Mouse (Mus musculus): ENCODE measurements around the gene Trim50. TPM values are rescaled to one million over a fixed set of nuclear protein-coding genes. Genes with fewer than 3 reads are reported as not detected.
A peak's percentile ranks its signal among the peaks of the same experiment; 100 is the strongest.

Gene Trim50
- total RNA-seq, 2 experiments from 2014 or later, result not detected

DNA sequence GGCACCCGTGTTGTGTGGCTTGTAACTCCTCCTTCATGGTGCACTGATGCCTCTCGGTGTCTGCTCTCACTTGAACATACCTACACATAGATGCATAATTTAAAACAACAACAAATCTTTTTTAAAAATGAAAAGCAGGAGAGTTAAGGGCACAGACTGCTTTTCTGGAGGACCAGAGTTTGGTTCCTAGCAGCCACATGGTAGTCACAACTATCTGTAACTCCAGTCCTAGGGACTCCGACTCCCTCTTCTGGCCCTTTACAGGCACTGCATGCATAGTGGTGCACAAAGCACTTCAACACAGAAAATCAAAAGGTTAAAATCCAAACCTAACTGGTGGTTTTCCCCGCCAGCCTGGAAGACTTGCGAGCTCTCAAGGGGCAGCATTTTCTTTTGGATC is 20.5 kb downstream of the Trim50 start:
- TF ChIP-seq CTCF (IDR thresholded peaks at IDR 0.05), result peak; percentile 23; the same call in 1 of the 2 replicates
- intact Hi-C loops (cut with DNase I), result no loop called here
- no peak for DNase-seq
- no peak overlapping the region for H3K4me3 ChIP-seq
- H3K27ac ChIP-seq, result no peak overlapping the region

GRCm38 (mm10) chr5:135375167-135375566 is 22.1 kb downstream of the Trim50 start:
- intact Hi-C loops (cut with DNase I), result no loop called here
- no peak for TF ChIP-seq CTCF (IDR thresholded peaks at IDR 0.05)
- Histone ChIP-seq H3K27ac (no peak overlapping the region), H3K4me3 (no peak overlapping the region)
- peak; percentile 51 for DNase-seq

DNA sequence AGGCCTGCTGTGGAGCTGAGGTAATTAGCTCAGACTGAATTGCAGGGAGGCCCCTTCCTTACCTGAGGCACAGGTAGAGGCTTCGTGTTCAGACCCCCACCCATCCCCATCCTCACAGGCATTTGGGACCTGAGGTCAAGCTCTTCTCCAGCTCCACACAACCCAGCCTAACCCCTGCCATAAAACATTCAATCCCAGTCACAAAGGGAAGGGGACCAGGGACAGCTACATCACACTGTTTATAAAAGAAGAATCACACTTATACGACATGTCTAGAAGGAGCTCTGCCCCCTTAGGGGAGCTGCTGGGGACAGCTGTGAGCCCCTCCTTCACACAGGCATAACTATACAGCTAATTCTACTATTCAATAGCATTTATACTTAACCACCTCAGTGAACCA is 23.2 kb downstream of the Trim50 start:
- no peak for DNase-seq
- no peak overlapping the region for H3K4me3 ChIP-seq
- no peak overlapping the region for H3K27ac ChIP-seq
- intact Hi-C loops (cut with DNase I), result no loop called here
- TF ChIP-seq CTCF (IDR thresholded peaks at IDR 0.05), result no peak

GRCm38 (mm10) chr5:135380681-135381080 is 27.6 kb downstream of the Trim50 start:
- Histone ChIP-seq H3K27ac (no peak overlapping the region), H3K4me3 (no peak overlapping the region)
- DNase-seq, result no peak
- intact Hi-C loops (cut with DNase I), result no loop called here
- no peak for TF ChIP-seq CTCF (IDR thresholded peaks at IDR 0.05)

DNA sequence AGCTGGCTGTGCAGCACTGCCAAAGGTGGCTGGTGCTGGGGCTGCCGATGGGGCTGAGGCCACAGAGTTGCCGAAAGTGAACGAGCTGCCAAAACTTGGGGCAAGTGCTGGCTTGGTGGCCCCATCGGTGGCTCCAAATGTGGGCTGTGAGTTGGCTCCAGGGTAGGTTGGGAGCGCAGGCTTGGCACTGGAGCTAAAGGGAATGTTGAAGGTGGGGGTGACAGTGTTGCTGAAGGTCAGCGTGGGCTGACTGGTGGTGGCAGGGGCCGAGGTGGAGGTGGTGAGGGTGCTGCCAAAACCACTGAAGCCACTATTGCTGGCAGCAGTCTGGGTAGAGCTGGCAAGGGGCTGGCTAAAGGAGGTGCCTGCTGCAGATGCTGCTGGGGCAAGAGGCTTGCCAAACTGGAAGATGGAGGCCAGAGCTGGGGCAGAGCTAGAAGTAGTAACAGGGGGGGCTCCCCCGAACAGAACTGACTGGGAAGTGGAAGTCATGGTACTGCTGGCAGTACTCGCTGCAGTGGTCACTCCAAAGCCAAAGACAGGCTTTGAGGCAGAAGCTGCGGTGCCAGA is 28.3 kb downstream of the Trim50 start:
- Histone ChIP-seq H3K4me3 (no peak overlapping the region), H3K27ac (no peak overlapping the region)
- TF ChIP-seq CTCF (IDR thresholded peaks at IDR 0.05), result no peak
- intact Hi-C loops (cut with DNase I), result no loop called here
- peak; percentile 25 for DNase-seq

GRCm38 (mm10) chr5:135382746-135383145 is 29.7 kb downstream of the Trim50 start:
- no peak for DNase-seq
- Histone ChIP-seq H3K27ac (no peak overlapping the region), H3K4me3 (no peak overlapping the region)
- TF ChIP-seq CTCF (IDR thresholded peaks at IDR 0.05), result no peak
- intact Hi-C loops (cut with DNase I), result no loop called here

GRCm38 (mm10) chr5:135383771-135384170 is 30.7 kb downstream of the Trim50 start:
- intact Hi-C loops (cut with DNase I), result no loop called here
- Histone ChIP-seq H3K27ac (no peak overlapping the region), H3K4me3 (no peak overlapping the region)
- TF ChIP-seq CTCF (IDR thresholded peaks at IDR 0.05), result no peak
- no peak for DNase-seq

DNA sequence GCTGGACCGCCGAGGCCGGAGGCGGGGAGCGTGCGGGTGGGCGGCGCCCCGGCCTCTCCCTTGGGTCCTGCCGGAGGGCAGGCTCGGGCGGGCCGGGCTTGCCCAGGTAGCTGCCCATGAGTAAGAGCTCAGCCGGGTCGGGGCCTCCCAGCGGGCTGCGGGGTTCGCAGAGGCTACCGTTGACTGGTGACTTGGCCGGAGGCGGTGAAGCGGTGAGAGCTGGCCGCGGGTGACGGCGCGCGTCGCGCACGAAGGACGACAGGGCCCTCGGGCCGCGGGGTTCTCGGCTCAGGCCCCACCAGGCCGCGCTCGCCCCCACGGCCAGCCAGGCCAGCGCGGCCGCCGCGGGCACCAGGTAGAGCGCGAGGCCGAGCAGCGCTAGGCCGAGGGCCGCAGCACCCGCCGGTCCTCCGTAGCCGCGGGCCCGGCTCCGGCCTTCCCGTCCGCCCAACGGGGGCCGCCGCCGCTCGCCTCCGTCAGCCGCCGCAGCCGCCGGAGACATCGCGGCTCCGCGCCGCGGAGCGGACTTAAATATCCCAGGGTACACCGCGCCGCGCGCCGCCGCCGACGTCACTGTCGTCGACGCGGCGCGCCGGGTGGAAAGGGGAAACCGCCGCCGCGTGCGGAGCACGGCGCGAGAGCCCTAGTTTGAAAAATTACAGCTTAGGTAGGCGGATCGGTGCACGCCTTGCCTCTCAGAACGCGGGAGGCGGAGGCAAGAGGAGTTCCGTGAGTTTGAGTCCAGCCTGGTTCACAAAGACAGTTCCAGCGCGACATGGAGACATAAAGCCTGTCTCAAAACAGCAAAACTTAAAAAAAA is 41.1 kb downstream of the Trim50 start, which contains the start of gene Pom121:
Gene Pom121 (minus strand): TSS at position 543 of the 820 bp plus-strand sequence.
- TF ChIP-seq CTCF (IDR thresholded peaks at IDR 0.05), result no peak
- intact Hi-C loops (cut with DNase I), result no loop called here
- Histone ChIP-seq H3K27ac (peak within 1 kb of the TSS; percentile 93), H3K4me3 (peak within 1 kb of the TSS; percentile 82)
- peak; percentile 90 for DNase-seq

DNA sequence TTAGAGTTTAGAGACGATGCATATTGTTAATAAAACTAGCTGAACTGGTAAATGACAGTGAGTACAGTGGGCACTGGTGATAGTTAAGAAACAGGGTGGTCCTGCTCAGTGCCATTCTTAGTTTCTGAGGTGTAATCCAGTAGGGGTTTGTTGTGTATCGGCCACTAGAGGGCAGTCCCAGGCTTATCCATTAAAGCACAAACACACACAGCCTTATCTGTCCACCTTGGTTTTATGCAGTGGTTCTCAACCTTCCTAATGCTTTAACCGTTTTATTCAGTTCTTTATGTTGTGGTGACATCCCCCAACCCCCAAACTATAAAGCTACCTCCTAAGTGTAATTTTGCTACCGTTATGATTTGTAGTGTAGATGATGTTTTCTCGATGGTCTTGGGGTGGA is 42.7 kb downstream of the Trim50 start:
- no peak for DNase-seq
- peak; percentile 67 for TF ChIP-seq CTCF (IDR thresholded peaks at IDR 0.05)
- H3K27ac ChIP-seq, result no peak overlapping the region
- intact Hi-C loops (cut with DNase I), result loop anchor here (5.0 kb wide), 1 partner anchor 151 kb away; the partner anchor contains the start of gene Hip1
- no peak overlapping the region for H3K4me3 ChIP-seq

GRCm38 (mm10) chr5:135399382-135399781 is 46.3 kb downstream of the Trim50 start:
- H3K27ac ChIP-seq, result no peak overlapping the region
- H3K4me3 ChIP-seq, result no peak overlapping the region
- intact Hi-C loops (cut with DNase I), result loop anchor here (1.0 to 5.0 kb wide), 2 partner anchors 95 to 148 kb away; partner anchors contain the start of gene Hip1
- DNase-seq, result no peak
- no peak for TF ChIP-seq CTCF (IDR thresholded peaks at IDR 0.05)

- TF ChIP-seq CTCF (IDR thresholded peaks at IDR 0.05), result peak; percentile 97
- Histone ChIP-seq H3K4me3 (no peak overlapping the region), H3K27ac (no peak overlapping the region)
- peak; percentile 85 for DNase-seq
- intact Hi-C loops (cut with DNase I), result no loop called here
Observed at GRCm38 (mm10) chr5:135400244-135400643, 47.1 kb downstream of the Trim50 start.

- no peak for DNase-seq
- Histone ChIP-seq H3K27ac (no peak overlapping the region), H3K4me3 (no peak overlapping the region)
- no peak for TF ChIP-seq CTCF (IDR thresholded peaks at IDR 0.05)
- intact Hi-C loops (cut with DNase I), result no loop called here
Observed at GRCm38 (mm10) chr5:135404623-135405022, 51.5 kb downstream of the Trim50 start.

GRCm38 (mm10) chr5:135405437-135405836 is 52.3 kb downstream of the Trim50 start:
- DNase-seq, result no peak
- H3K27ac ChIP-seq, result no peak overlapping the region
- TF ChIP-seq CTCF (IDR thresholded peaks at IDR 0.05), result no peak
- intact Hi-C loops (cut with DNase I), result no loop called here
- no peak overlapping the region for H3K4me3 ChIP-seq
